Mouse (Mus musculus): ENCODE results near the gene March4.

DNA sequence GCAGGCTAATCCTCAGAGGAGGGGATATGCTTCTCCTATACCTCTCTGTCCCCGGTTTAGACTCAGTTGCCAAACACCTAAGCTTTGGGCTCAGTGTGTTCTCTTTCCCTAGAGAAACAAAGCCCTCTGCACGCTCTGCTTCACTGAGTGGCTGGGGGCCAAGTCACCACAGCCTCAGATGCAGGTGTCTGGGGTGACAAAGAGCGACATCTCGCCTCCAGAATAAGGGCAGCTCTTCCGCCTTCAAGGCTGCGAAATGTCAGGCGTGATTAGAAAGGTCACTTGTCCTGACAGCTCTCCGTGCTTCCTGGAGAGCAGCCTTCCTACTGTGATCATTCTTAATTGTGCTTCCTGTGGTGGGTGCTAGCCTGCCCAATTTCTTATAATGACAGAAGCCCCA is 46.5 kb downstream of the March4 start:
- no peak for TF ChIP-seq GATA1 (IDR thresholded peaks at IDR 0.05; ENCODE audit: low read length)
- TF ChIP-seq TAL1 (IDR thresholded peaks at IDR 0.05; ENCODE audit: low read length): no peak
